Mouse (Mus musculus) left cerebral cortex, postnatal 36 days (tissue): ENCODE measurements around the gene Gm10647. TPM values are rescaled to one million over a fixed set of nuclear protein-coding genes. Genes with fewer than 3 reads are reported as not detected.
A peak's percentile ranks its signal among the peaks of the same experiment; 100 is the strongest.

Experiments used
- DNase-seq, 2 experiments: peaks; one replicate each; pipeline ENCODE4 v3.0.0; 2021 to 2022; ENCODE audit warnings: low spot score in 2 of 2, mixed read lengths in 1 of 2
- intact Hi-C: fragments of 180-260 bp; cut with DNase I; formaldehyde crosslinking; loops from one replicate; pipeline ENCODE4 v1.15.1; 2025
- total RNA-seq, 2 experiments: library from RNA; stranded (reverse); gene quantifications; 2 replicates each; pipeline ENCODE4 v1.2.3; 2021

The Gm10647 gene
- total RNA-seq, 2 experiments from 2014 or later, result 0.30 to 0.88 TPM

DNA sequence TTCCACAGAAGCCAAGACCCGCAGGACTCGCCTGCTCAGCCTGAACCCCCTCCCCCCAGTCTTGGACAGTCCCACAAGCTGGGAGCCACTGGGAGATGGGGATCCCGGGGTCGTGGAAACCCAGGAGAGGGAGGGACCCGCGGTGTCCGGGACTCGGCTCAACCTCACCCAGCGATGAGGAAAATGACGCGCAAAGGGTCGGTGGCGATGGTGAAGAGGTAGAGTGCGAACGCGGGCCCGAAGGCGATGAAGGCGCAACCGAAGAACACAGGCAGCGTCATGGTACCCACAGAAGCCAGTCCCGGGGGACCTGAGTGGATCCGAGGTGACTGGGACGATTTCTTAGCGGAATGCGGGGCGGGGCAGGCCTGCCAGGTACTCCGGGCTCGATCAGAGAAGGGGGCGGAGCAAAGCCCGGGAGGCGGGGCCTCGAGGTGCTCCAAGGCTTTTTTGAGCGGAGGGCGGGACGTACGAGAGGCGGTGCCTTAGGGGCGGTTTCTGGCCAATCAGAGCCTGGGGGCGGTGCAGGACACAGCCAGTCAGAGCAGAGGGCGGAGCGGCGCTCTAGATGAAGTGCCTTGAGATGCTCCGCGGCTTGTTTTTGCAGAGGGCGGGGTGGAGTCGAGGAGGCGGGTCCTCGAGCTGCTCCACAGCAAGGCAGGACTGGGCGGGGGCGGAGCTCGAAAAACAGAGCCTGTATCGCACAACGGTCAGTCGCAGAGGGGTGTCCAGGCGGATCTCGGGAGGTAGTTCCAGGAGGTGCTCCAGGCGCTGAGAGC lies 37.7 kb downstream of the Gm10647 start, which contains the start of gene Aph1c:
Aph1c (minus strand) TSS at position 409 of the 779 bp plus-strand sequence.
- DNase-seq, result peak; percentile 97 to 98
- intact Hi-C loops, result loop anchor here (5.0 kb wide), 2 partner anchors 103 to 208 kb away; no protein-coding TSS in a partner anchor

DNA sequence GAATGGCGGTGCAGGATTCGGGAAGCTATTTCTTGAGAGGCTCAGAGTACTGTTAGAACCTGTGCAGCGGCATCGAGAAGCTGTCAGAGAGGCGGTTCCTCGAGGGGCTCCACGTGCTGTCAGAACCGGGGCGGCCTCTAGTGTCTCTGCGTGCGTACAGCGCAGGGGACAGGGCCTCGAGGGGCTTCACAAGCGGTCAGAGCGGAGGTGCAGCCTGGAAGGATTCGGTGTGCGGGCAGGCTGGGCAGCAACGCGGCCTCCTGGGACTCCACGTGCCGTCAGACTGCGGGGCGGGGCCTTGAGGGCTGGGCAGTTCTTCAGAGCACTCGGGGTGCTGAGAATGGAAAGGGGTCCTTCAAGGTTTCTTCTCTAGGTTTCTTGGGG lies 38.2 kb downstream of the Gm10647 start:
- intact Hi-C loops, result loop anchor here (5.0 kb wide), 1 partner anchor 102 kb away; no protein-coding TSS in a partner anchor
- no peak for DNase-seq

DNA sequence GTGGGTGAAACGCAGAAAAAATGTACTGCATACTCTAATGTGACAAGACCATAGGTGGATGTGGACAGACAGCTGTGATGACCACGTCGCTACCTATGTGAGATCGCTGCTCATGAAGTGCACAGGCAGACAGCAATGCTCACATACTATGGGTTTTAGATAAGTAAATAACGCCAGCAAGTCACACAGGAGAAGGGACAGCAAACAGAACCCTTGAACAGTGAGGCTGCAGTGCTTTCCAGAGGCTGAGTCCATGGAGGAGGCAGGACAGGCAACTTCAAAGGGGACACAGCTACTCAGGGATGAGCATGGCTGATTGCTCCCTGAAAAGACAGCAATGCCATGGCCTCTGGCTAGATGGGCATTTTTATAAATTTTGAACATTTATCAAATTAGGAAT lies 50.0 kb downstream of the Gm10647 start:
- no peak for DNase-seq
- intact Hi-C loops, result no loop called here

Other genes with a start within 250 kb of the Gm10647 start
- gene Usp3, start 203.9 kb upstream of the Gm10647 start, total RNA-seq, result 10 to 100 TPM; 33.5 to 36.8 TPM
- gene Car12, start 83.4 kb upstream of the Gm10647 start, total RNA-seq, result 10 to 100 TPM in 1 of 2 experiments, 1 to 10 TPM in 1; 8.7 to 15.4 TPM
- 10 to 100 TPM; 19.5 to 19.6 TPM for gene Aph1b, start 1.5 kb upstream of the Gm10647 start, total RNA-seq
- 1 to 10 TPM; 5.7 to 7.2 TPM for gene Aph1c, start 37.7 kb downstream of the Gm10647 start, total RNA-seq
- gene Rab8b, start 122.6 kb downstream of the Gm10647 start, total RNA-seq, result 10 to 100 TPM; 25.2 to 31.7 TPM
- gene Rps27l, start 149.0 kb downstream of the Gm10647 start, total RNA-seq, result 10 to 100 TPM; 36.8 to 37.3 TPM
- gene Lactb, start 178.4 kb downstream of the Gm10647 start, total RNA-seq, result 10 to 100 TPM; 18.8 to 19.0 TPM